Mouse (Mus musculus) cerebral cortex, adult 2 months (tissue): ENCODE data around the gene Olfr606.

Experiments
- WGBS: fragments of 180-500 bp; shearing (Covaris S2); methylation state at CpG from one replicate; pipeline ENCODE4 v1.1.7; 2018; 5-methylcytosine and 5-hydroxymethylcytosine counted together

Olfr606 gene

DNA sequence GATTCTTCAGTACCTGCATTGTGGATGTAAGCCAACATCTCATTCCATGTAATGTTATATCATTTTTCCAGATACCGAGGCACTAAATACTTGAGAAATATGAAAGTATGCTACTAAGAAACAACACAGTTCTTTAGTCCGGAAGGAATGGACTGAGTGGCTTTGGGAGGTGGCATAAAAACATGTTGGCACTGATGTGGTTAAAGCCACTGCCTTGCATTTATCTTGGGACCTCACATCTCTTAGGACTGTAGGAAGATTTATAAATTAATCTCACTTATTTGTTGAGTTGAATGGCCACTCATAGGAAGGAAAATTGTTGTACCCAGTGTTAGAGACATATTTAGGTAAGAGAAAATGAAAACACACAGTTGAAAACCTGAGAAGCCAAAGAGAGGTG lies at the start of gene Olfr606:
Gene Olfr606, plus strand, starts transcription at position 301 of the 400 bp plus-strand sequence.
- WGBS = 90% methylated on average over 2 of the region's 2 CpGs

DNA sequence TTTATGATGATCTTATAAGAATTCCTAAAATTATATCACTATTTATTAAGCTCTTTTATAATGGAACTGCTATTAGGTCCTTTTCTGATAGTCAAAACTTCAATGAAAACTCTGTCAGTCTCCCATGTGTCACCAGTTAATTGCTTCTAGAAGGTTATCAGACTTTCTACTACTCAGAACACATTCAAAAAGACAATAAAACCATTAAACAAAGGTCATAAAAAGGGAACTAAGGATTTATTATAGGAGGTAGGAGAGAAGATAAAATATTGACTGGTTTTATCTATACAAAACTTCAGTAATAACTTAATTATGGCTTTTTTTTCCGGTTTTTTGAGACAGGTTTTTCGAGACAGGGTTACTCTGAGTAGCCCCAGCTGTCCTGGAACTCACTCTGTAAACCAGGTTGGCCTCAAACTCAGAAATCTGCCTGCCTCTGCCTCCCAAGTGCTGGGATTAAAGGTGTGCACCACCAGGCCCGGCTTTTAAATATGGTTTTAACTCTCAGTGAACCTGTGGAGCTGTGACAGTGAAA lies 42.3 kb upstream of the Olfr606 start:
- WGBS = 67% methylated on average over 3 of the region's 3 CpGs

DNA sequence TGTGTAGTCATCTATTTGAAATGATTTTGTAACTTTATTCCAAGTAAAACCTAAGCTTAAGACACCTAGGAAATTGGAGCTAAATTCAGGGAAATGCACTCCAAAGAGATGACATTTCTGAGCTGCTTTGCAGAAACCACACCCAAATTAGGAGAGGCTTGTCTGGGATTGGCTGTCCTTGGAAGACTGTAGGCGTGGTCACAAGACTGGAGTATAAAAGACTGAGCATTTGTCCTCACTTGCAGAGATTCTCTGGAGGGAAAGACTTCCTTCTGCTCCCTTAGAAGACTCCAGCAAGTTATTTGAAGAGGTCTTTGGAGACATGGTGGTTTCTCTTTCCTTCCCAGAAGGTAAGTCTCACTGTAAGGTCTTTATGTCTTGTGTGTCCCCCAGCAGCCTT lies 34.1 kb upstream of the Olfr606 start, which contains the start of gene Usp17lc:
Gene Usp17lc, plus strand, starts transcription at position 301 of the 400 bp plus-strand sequence.
- 63% methylated on average over 1 of the region's 1 CpGs for WGBS

DNA sequence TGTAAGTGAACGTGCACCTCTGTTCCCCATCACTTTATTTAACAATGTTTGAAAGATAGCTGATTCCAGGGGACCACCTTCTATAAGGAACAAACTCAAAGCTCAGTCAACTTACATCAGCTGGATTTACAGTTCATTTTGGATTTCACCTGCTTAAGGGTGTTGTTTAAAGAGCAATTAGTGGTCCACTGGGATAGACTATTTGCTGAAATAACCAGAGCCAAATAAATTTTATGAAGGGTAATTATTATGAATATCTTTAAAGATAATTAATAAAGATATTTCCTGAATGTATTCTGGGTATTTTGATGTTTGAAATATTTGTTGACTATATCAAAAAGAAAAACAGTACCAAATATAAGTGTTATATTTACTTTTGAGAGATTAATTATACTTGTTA lies 3.5 kb upstream of the Olfr606 start, which contains the start of gene Olfr605:
Gene Olfr605, minus strand, starts transcription at position 101 of the 400 bp plus-strand sequence.
- 91% methylated on average over 1 of the region's 1 CpGs for WGBS

DNA sequence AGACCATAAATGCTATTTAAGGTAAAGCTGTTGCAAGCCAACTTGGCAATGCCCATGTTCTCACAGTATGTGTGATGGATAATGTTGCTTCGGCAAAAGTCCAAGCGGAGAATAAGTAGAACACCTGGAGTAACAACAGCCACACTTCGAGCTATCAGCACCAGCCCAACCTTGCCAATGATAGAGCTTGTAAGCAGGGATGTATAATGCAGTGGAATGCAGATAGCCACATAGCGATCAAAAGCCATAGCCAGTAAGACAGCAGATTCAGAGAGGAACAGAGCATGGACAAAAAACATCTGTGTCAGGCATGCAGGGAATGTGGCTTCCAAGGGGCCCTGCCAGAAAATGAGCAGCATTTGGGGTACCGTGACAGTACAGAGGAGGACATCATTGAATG lies 11.7 kb downstream of the Olfr606 start:
- 92% methylated on average over 5 of the region's 5 CpGs for WGBS

DNA sequence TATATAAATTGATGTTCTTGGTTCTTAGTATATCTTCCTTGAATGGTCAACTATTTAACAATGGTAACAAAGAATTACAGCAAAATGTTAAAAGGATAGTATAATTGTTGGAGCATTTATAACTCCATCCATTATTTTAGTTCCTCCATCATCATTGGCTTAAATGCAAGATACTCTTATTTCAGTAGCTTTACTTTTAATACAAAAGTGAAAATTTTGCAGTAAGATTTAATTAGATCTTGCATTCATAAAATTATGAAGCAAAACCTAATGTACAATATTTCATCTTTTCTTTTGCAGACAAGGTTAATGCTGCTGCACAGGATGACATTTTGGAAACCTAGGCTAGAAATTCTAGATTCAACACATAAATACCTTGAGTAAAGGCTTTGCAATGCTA lies 20.7 kb downstream of the Olfr606 start, which contains the start of gene Olfr608:
Gene Olfr608, plus strand, starts transcription at position 301 of the 400 bp plus-strand sequence.

DNA sequence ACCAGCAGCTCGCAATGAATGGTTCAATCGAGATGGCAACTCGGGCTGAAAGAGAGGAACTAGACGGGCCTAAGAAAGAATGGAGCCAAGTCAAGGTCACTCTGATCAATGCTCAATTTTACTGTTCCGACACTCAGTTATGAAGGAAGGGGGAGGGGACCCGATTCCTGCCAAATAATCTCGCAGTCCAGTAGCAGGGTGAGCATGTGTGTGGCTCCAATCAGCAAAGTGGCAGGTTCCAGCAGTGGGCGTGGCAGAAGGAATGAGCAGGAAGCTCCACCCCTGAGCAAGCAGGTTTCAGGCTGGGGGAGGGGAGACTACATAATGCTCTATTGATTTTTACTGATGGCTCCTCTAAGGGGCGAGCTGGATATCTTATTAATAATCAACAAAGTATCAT lies 28.3 kb downstream of the Olfr606 start:
- 77% methylated on average over 9 of the region's 9 CpGs for WGBS

DNA sequence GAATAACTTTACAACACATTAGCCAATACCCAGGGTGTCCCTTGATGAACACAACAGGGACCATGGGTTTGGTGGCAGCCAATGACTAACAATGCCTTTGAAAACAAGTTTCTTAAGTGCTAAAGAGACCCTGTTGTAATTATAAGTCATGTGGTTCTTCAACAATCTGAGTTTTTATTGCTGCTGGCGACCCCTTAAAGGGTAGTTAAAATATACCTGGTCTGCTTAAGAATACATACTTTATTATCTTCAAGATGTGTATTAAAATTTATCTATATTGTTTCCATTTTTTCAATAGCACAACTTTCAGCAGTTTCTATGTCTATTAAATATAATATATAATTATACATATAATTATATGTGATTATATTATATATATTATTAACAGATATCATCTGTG lies 49.1 kb downstream of the Olfr606 start, which contains the start of gene Olfr609:
Gene Olfr609, minus strand, starts transcription at position 101 of the 400 bp plus-strand sequence.
- whole genome bisulfite sequencing = 60% methylated on average over 1 of the region's 1 CpGs
